Mouse (Mus musculus): ENCODE results near the gene Drc1.

Gene Drc1

GRCm38 (mm10) chr5:30287106-30287882 is 6.1 kb downstream of the Drc1 start:
- in situ Hi-C loops (cut with MboI), result no loop called here

GRCm38 (mm10) chr5:30340815-30341214 is 59.6 kb downstream of the Drc1 start:
- in situ Hi-C loops (cut with MboI), result no loop called here

- in situ Hi-C loops (cut with MboI), result no loop called here
Measured at GRCm38 (mm10) chr5:30341601-30342365, 60.6 kb downstream of the Drc1 start.

DNA sequence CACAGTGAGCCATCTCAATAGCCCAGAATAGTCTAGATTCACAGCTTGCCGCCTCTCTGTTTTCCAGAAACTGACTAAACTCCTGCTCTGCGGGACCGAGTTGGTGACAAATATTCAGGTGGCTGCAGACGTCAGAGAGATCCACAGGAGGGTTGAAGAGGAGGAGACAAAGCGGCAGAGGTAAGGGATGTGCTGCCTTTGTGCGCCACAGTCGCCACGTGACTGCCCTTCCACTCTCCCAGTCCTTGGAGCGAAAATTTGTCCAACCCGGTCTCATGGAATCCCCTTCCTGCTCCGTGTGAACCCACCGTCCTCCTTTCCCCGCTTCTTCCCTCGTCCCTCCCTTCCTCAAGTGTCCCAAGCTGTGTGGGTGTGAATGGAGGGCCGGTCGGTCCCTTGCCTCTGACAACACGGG is 61.4 kb downstream of the Drc1 start:
- in situ Hi-C loops (cut with MboI), result no loop called here

- in situ Hi-C loops (cut with MboI), result no loop called here
Measured at GRCm38 (mm10) chr5:30343107-30343506, 61.9 kb downstream of the Drc1 start.

DNA sequence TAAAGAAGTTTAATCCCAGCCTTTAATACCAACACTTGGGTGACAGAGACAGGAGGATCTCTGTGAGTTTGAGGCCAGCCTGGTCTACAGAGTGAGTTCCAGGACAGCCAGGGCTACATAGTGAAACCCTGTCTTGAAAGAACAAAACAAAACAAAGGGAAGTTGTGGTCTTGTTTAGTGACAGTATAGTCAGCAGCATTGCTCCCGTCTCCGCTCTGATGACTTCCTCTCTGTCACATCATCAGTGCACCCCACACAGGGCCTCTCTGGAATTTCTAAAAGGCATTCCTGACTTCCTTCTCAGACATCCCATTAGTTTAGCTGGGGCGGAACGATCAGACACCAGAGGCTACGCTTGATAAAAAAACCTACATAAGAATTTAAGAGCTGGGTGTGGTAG is 62.7 kb downstream of the Drc1 start:
- in situ Hi-C loops (cut with MboI), result no loop called here

- in situ Hi-C loops (cut with MboI), result no loop called here
Measured at GRCm38 (mm10) chr5:30353605-30354004, 72.4 kb downstream of the Drc1 start.

DNA sequence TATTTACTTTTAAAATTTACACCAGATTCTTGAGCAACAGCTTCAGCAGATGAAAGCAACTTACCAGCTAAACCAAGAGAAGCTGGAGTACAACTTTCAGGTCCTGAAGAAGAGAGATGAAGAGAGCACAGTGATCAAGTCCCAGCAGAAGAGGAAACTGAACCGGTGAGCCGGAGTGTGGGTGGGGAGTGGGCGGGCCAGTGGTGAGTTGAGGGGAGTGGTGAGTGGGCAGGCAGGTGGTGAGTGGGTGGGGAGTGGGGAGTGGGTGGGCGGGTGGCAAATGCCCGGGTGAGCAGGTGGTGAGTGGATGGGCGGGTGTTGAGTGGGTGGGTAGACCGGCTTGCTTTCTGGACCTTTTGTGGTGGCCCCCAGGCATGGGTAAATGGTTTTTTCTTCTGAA is 73.9 kb downstream of the Drc1 start:
- in situ Hi-C loops (cut with MboI), result no loop called here

DNA sequence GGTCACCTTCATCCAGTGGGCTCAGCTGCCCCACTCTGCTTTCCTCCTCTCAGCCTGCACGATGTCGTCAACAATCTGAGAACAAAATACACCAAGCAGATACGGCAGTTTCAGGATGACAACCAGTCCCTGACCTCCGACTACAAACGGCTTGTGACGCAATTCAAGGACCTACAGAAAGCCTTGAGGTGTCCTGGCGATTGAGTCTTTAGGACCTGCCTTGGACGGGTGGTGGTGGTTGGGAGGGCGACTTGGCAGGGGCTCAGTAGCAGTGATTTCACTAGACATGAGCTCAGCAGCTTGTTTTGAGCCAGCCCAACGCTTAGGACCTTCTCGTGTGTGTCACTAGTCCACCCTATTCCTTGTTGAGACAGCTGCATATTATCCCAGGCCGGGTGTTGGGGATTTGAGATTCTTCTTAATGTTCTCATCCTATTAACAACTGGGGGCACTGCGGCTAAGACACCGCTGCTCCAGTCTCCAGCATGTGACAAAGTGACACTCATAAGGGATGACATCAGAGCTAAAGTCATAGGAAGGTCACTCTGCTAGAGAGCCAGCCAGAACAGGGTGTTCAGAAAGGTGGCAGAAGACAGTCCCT is 74.5 kb downstream of the Drc1 start:
- in situ Hi-C loops (cut with MboI), result no loop called here

DNA sequence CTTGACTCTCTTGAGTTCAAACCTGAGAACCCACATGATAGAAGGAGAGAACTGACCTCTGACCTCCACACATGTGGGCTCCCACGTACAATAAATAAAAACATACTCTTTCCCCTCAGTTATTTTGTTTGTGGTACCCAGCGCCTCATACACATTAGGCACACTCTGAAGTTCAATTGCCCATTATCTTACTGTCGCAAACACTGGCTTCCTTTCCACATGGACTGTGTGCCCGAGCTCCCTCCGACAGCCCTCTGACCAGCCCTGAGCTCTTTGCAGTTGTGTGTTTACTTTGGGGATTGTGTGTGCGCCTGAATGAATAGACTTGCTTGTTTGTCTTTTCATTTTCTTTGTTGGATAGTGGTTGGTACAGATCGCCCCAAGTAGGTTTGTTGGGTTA is 75.5 kb downstream of the Drc1 start:
- in situ Hi-C loops (cut with MboI), result no loop called here

DNA sequence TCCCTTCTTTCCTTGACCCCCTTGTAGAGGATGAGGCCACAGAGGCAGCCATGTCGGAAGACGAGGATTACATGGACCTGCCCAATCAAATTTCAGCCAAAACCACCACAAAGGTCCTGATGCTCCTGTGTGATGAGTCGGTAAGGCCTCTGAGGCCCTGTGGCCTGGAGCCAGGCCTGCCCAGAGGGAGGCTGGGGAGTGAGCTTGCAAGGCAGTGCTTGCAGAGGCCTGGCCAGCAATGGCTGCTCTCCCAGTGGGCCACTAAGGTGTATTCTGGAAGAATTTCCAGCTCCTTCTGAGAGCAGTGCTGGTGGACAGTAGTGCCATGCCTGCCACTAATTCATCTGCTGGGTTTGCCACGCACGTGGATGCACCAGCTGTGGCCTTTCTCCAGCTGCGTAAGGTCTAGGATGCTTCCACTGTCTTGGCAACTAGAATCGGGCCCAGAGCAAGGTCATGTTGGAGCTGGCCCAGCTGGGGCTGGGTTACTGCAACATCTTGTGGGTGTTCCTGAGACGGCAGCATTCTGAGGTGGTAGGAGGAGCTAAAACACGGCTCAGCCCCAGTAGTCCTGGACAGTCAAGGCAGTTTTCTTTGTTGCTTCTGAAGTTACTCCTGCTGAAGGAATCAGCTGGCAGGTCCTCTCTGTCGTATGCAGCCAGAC is 77.4 kb downstream of the Drc1 start:
- in situ Hi-C loops (cut with MboI), result no loop called here

DNA sequence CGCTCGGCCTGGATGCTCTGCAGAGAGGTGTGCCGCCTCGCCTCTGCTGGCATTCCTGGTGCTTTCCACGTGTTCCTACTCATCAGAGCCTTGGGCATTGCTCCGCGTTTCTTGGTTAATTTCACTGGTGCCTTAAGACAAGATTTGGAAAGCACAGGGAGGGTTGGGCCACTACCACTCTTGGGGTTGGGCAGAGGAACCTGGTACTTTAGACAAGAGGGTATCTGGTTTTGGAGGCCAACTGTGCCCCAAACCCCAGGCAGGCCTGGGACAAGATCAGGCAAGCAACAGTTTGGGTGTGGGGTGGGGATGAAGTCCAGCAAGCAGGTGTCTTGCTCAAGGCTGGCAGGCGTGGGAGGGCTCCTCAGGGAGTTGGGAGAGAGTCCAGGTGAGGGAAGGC is 86.2 kb downstream of the Drc1 start:
- in situ Hi-C loops (cut with MboI), result no loop called here

DNA sequence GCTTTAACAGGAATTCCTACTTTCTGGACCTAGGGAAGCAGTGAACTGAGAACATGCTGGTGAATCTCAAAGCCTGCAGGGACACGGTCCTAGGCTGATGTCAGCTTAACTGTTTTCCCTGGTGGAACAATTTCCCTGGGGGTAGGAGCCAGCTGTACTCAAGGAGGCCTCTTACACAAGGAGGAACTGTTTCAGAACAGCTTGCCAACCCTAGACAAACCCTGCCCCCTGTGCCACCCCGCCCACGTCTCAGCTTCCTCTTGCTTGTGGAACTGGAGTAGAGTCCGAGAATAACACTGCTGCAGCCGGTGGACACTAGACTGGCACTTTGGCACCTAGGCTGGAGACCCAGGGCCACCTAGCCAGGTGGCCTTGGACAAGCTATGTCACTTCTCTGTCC is 88.2 kb downstream of the Drc1 start:
- in situ Hi-C loops (cut with MboI), result no loop called here

- in situ Hi-C loops (cut with MboI), result no loop called here
Measured at GRCm38 (mm10) chr5:30382876-30383275, 101.7 kb downstream of the Drc1 start.

- in situ Hi-C loops (cut with MboI), result no loop called here
Measured at GRCm38 (mm10) chr5:30387726-30388125, 106.5 kb downstream of the Drc1 start.

GRCm38 (mm10) chr5:30389836-30390235 is 108.6 kb downstream of the Drc1 start:
- in situ Hi-C loops (cut with MboI), result no loop called here

- in situ Hi-C loops (cut with MboI), result no loop called here
Measured at GRCm38 (mm10) chr5:30391473-30391872, 110.3 kb downstream of the Drc1 start.

- in situ Hi-C loops (cut with MboI), result no loop called here
Measured at GRCm38 (mm10) chr5:30400521-30400920, 119.3 kb downstream of the Drc1 start.

GRCm38 (mm10) chr5:30401165-30401564 is 120.0 kb downstream of the Drc1 start:
- in situ Hi-C loops (cut with MboI), result no loop called here

DNA sequence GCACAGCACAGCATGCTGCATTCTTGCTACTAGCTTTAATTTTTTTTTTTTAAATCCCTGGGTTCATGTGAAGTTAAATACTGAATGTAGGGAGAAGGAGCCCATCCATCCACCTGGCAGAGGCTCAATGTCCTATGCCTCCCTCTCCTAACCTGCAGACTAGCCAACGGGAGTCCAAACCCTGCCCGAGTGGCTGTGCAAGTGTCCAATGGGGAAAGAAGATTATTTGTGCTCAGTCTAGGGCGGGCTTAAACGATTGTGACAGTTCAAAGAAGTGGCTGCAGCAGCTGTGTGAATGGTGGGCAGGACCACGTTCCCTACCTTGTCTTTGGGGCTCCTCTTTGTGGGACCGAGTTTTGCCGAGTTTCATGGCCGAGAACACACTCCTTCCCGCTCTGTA is 125.7 kb downstream of the Drc1 start:
- in situ Hi-C loops (cut with MboI), result no loop called here

DNA sequence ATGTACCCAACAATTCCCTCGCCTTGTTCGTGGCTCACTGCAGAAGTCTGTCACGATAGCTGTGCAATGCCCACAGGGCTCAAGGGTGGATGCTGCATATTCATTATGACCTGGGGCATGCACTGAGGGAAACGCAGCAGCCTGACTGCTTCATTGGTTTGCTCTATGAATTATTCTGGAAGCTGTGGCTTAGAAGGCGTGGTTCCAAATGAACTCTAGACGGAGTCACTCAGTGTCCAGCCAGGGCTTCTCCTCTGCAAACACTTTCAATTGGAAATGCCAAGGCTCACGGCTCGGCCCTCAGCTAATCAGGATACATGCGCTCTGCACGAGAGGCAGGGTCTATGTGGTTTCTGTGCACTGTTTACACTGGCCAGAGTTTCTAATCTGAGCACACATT is 130.3 kb downstream of the Drc1 start:
- in situ Hi-C loops (cut with MboI), result no loop called here

GRCm38 (mm10) chr5:30415381-30415780 is 134.2 kb downstream of the Drc1 start:
- in situ Hi-C loops (cut with MboI), result no loop called here

All from mature B cell (primary cell).